Comparison of ENCODE assay signal across 8 mouse cellular contexts in the genomic region with DNA sequence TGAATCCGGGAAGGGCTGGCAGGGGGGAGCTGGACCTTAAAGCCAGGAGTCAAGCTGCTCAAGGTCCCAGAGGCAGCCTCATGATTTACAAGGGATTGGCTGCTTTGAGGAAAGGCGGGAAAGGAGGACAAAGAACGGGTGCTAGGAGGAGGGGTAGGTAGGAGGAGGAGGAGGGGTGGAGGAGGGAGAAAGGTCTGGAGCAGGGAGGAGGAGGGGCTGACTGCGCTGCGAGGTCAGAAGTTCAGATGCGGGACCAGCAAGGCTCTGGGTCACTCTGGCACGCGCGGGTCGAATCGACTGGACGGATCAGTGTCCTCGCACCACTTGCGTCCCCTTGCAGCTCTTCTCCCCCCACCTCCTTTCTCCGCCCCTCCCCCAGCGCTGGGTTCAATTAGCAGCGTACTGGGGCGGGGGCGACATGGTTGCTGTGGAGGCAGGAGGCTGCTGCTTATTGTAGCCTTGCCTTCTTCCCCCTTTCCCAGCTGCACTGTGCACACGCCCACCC. TPM values are rescaled to one million over a fixed set of nuclear protein-coding genes. Genes with fewer than 3 reads are reported as not detected.
A peak's percentile ranks its signal among the peaks of the same experiment; 100 is the strongest.
DNase-seq lines count a peak whose midpoint lies in the region; ATAC-seq and TF ChIP-seq lines count a peak whose summit lies in the region.

No protein-coding gene starts in this region.

- ATAC-seq in lung, embryonic 15.5 days (ENCODE audit: borderline replicate concordance, extremely low read depth, low FRiP score, low TSS enrichment): peak; percentile 25; the same call in 1 of the 2 replicates
- ATAC-seq in limb, embryonic 11.5 days (ENCODE audit: insufficient number of reproducible peaks, low FRiP score, low TSS enrichment, low read depth): peak; percentile 83

- H3K9me3 ChIP-seq in lung, embryonic 15.5 days: no peaks in the 10 kb centered on the region
- H3K9me3 ChIP-seq in limb, embryonic 11.5 days (ENCODE audit: control insufficient read depth, low read length): no peaks in the 10 kb centered on the region

- intact Hi-C loops in heart, postnatal 25 days (cut with DNase I): loop anchor here (2.0 kb wide), 1 partner anchor 15 kb away; no protein-coding TSS in a partner anchor

- peak overlapping the region; percentile 47 for H3K9ac ChIP-seq in lung, embryonic 15.5 days
- H3K9ac ChIP-seq in limb, embryonic 11.5 days (ENCODE audit: low read length): peak overlapping the region; percentile 72

- H3K4me3 ChIP-seq in lung, embryonic 15.5 days: peak overlapping the region; percentile 32
- H3K4me3 ChIP-seq in lung, adult 2 months (replicated peaks; ENCODE audit: extremely low read depth, low read depth, low read length): no peak overlapping the region
- peak overlapping the region; percentile 21 for H3K4me3 ChIP-seq in limb, embryonic 11.5 days (ENCODE audit: low read depth, low read length)
- H3K4me3 ChIP-seq in olfactory bulb, adult 2 months (ENCODE audit: insufficient read depth, low read depth, low read length): peak overlapping the region; percentile 21

- H3K4me2 ChIP-seq in lung, embryonic 15.5 days: peak overlapping the region; percentile 69
- peak overlapping the region; percentile 24 for H3K4me2 ChIP-seq in limb, embryonic 11.5 days (ENCODE audit: low read depth, severe bottlenecking)

- WGBS in lung, embryonic 15.5 days: 3% methylated on average over 20 of the region's 20 CpGs
- 17% methylated on average over 20 of the region's 20 CpGs for WGBS in lung, adult 2 months
- under 1% methylated on average over 17 of the region's 20 CpGs for WGBS in limb, embryonic 11.5 days
- WGBS in olfactory bulb, adult 2 months: 2% methylated on average over 20 of the region's 20 CpGs

- H3K4me1 ChIP-seq in lung, embryonic 15.5 days: peaks cover 56% of the 10 kb centered on the region
- peaks cover 3% of the 10 kb centered on the region; the same call in 1 of the 2 replicates for H3K4me1 ChIP-seq in lung, adult 2 months (ENCODE audit: control insufficient read depth, insufficient read depth, low read length)
- peaks cover 39% of the 10 kb centered on the region for H3K4me1 ChIP-seq in limb, embryonic 11.5 days (ENCODE audit: control insufficient read depth, insufficient read depth, low read length)
- peaks cover 28% of the 10 kb centered on the region for H3K4me1 ChIP-seq in olfactory bulb, adult 2 months (ENCODE audit: control insufficient read depth, insufficient read depth, low read length)

- no peaks in the 10 kb centered on the region for H3K27me3 ChIP-seq in lung, embryonic 15.5 days
- no peaks in the 10 kb centered on the region for H3K27me3 ChIP-seq in limb, embryonic 11.5 days (ENCODE audit: control insufficient read depth, insufficient read depth, low read length)

- H3K27ac ChIP-seq in lung, embryonic 15.5 days: peak overlapping the region; percentile 63
- peak overlapping the region; percentile 89 for H3K27ac ChIP-seq in limb, embryonic 11.5 days (replicated peaks; ENCODE audit: low read depth, low read length)
- no peak overlapping the region for H3K27ac ChIP-seq in olfactory bulb, adult 2 months (ENCODE audit: insufficient read depth, low read depth, low read length)

- TF ChIP-seq CTCF in lung, adult 2 months (IDR thresholded peaks at IDR 0.05; ENCODE audit: insufficient read depth, low read length): no peak
- TF ChIP-seq CTCF in olfactory bulb, adult 2 months (IDR thresholded peaks at IDR 0.05; ENCODE audit: insufficient read depth, low read depth, low read length): no peak

- no peak for TF ChIP-seq POLR2A in lung, adult 2 months (IDR thresholded peaks at IDR 0.05; ENCODE audit: borderline replicate concordance, extremely low read depth, low read depth, low read length)
- TF ChIP-seq POLR2A in olfactory bulb, adult 2 months (IDR thresholded peaks at IDR 0.05; ENCODE audit: insufficient read depth, low read depth, low read length): no peak

- no peak for DNase-seq in lung, adult 2 months
- peak; percentile 94 for DNase-seq in forelimb bud, embryonic 11.5 days (ENCODE audit: low read depth, low spot score)
- DNase-seq in limb, embryonic 11.5 days (ENCODE audit: low spot score): peak; percentile 88
- DNase-seq in cerebellum, adult 9-11 months: no peak
- DNase-seq in thymus, adult 18-20 months: no peak
- DNase-seq in heart, postnatal 25 days (ENCODE audit: low spot score): no peak

- H3K36me3 ChIP-seq in lung, embryonic 15.5 days: no peaks in the 10 kb centered on the region
- no peaks in the 10 kb centered on the region; the same call in 1 of the 2 replicates for H3K36me3 ChIP-seq in limb, embryonic 11.5 days (ENCODE audit: control insufficient read depth, insufficient read depth, low read length)

RNA-seq across cellular contexts. Expression of a gene that starts 7.0 kb away (rescaled TPM):
- 49.7 TPM in 2 replicates for polyA plus RNA-seq in lung, embryonic 15.5 days (2015; fragmentation: Nextera tagmentation; extraction: Ambion mirVana)
- polyA plus RNA-seq in lung, adult 2 months (2012; rRNA removed): 378 and 717 TPM in 2 replicates
- 104 and 109 TPM in 2 replicates for polyA plus RNA-seq in limb, embryonic 11.5 days (2014; fragmentation: Nextera tagmentation; extraction: Ambion mirVana)
- polyA plus RNA-seq in olfactory bulb, adult 2 months (2012; ENCODE audit: insufficient read depth, insufficient read length, low replicate concordance, missing spikeins): not detected in 2 replicates
- 100 to 1,000 TPM; 136 to 141 TPM for total RNA-seq in heart, postnatal 25 days (2021)

RNA-seq across cellular contexts. Expression of a gene that starts 11.5 kb away (rescaled TPM):
- 0.02 TPM in 1 of 2 replicates, not detected in the other for polyA plus RNA-seq in lung, embryonic 15.5 days (2015; fragmentation: Nextera tagmentation; extraction: Ambion mirVana)
- 0.03 TPM in 1 of 2 replicates, not detected in the other for polyA plus RNA-seq in lung, adult 2 months (2012; rRNA removed)
- not detected in 2 replicates for polyA plus RNA-seq in limb, embryonic 11.5 days (2014; fragmentation: Nextera tagmentation; extraction: Ambion mirVana)
- not detected in 2 replicates for polyA plus RNA-seq in olfactory bulb, adult 2 months (2012; ENCODE audit: insufficient read depth, insufficient read length, low replicate concordance, missing spikeins)
- not detected for total RNA-seq in heart, postnatal 25 days (2021)

RNA-seq across cellular contexts. Expression of a gene that starts 18.7 kb away (rescaled TPM):
- 268 and 320 TPM in 2 replicates for polyA plus RNA-seq in lung, embryonic 15.5 days (2015; fragmentation: Nextera tagmentation; extraction: Ambion mirVana)
- 75.2 and 76.3 TPM in 2 replicates for polyA plus RNA-seq in lung, adult 2 months (2012; rRNA removed)
- polyA plus RNA-seq in limb, embryonic 11.5 days (2014; fragmentation: Nextera tagmentation; extraction: Ambion mirVana): 356 and 388 TPM in 2 replicates
- polyA plus RNA-seq in olfactory bulb, adult 2 months (2012; ENCODE audit: insufficient read depth, insufficient read length, low replicate concordance, missing spikeins): not detected in 2 replicates
- total RNA-seq in heart, postnatal 25 days (2021): 10 to 100 TPM; 60.6 to 62.9 TPM

RNA-seq across cellular contexts. Expression of a gene that starts 26.6 kb away (rescaled TPM):
- polyA plus RNA-seq in lung, embryonic 15.5 days (2015; fragmentation: Nextera tagmentation; extraction: Ambion mirVana): not detected in 2 replicates
- polyA plus RNA-seq in lung, adult 2 months (2012; rRNA removed): 0.43 and 1.2 TPM in 2 replicates
- not detected in 2 replicates for polyA plus RNA-seq in limb, embryonic 11.5 days (2014; fragmentation: Nextera tagmentation; extraction: Ambion mirVana)
- not detected in 2 replicates for polyA plus RNA-seq in olfactory bulb, adult 2 months (2012; ENCODE audit: insufficient read depth, insufficient read length, low replicate concordance, missing spikeins)
- total RNA-seq in heart, postnatal 25 days (2021): not detected

RNA-seq across cellular contexts. Expression of a gene that starts 31.6 kb away (rescaled TPM):
- 38.5 and 47.7 TPM in 2 replicates for polyA plus RNA-seq in lung, embryonic 15.5 days (2015; fragmentation: Nextera tagmentation; extraction: Ambion mirVana)
- polyA plus RNA-seq in lung, adult 2 months (2012; rRNA removed): 32.2 and 33.7 TPM in 2 replicates
- 48.9 and 59.4 TPM in 2 replicates for polyA plus RNA-seq in limb, embryonic 11.5 days (2014; fragmentation: Nextera tagmentation; extraction: Ambion mirVana)
- polyA plus RNA-seq in olfactory bulb, adult 2 months (2012; ENCODE audit: insufficient read depth, insufficient read length, low replicate concordance, missing spikeins): not detected in 2 replicates
- total RNA-seq in heart, postnatal 25 days (2021): 10 to 100 TPM; 46.8 to 47.5 TPM

Comparison
In these comparisons a context has a peak if more than half of its experiments do, and no peak if none do; other contexts are left out.
1. DNase-seq: peak in forelimb bud, embryonic 11.5 days (single experiment) and limb, embryonic 11.5 days (single experiment); none in lung, adult 2 months (single experiment), cerebellum, adult 9-11 months (single experiment), thymus, adult 18-20 months (0 of 2) and heart, postnatal 25 days (single experiment).